Mouse (Mus musculus) adipocyte (in vitro differentiated cells): ENCODE results near the gene Asb11.

Experiments
- DNase-seq: peaks from one replicate; pipeline ENCODE4 v3.0.0-alpha.2; 2016; ENCODE audit warnings: low spot score

Gene Asb11

GRCm38 (mm10) chrX:164445601-164446000 is 8.8 kb downstream of the Asb11 start:
- no peak for DNase-seq

GRCm38 (mm10) chrX:164446106-164446551 is 9.3 kb downstream of the Asb11 start:
- DNase-seq = no peak

- no peak for DNase-seq
These were observed 10.3 kb downstream of the Asb11 start for GRCm38 (mm10) chrX:164446835-164447681.

GRCm38 (mm10) chrX:164447682-164448071 is 10.9 kb downstream of the Asb11 start:
- DNase-seq = no peak

- DNase-seq = peak; percentile 75
These were observed 12.4 kb downstream of the Asb11 start for GRCm38 (mm10) chrX:164449201-164449600.

- no peak for DNase-seq
These were observed 22.5 kb downstream of the Asb11 start for GRCm38 (mm10) chrX:164459205-164459878.

- no peak for DNase-seq
These were observed 65.5 kb downstream of the Asb11 start for GRCm38 (mm10) chrX:164502258-164502657.

- DNase-seq = no peak
These were observed 69.1 kb downstream of the Asb11 start, which contains the start of gene Asb9 for GRCm38 (mm10) chrX:164505709-164506498. Gene Asb9, plus strand, starts transcription at chrX:164506327.

GRCm38 (mm10) chrX:164507068-164507467 is 70.3 kb downstream of the Asb11 start:
- no peak for DNase-seq

- no peak for DNase-seq
These were observed 71.9 kb downstream of the Asb11 start for GRCm38 (mm10) chrX:164508728-164509127.
